Mouse (Mus musculus): Measurements from ENCODE around the gene Cdkn2d. TPM values are rescaled to one million over a fixed set of nuclear protein-coding genes. Genes with fewer than 3 reads are reported as not detected.
A peak's percentile ranks its signal among the peaks of the same experiment; 100 is the strongest.
"Not testable (repeated sequence)": the region's sequence is repeated elsewhere in the genome, so short reads cannot be mapped to it uniquely, and the experiment has no call there.

The Cdkn2d gene
- total RNA-seq, 1 experiment from 2014 or later: 14.8 TPM

DNA sequence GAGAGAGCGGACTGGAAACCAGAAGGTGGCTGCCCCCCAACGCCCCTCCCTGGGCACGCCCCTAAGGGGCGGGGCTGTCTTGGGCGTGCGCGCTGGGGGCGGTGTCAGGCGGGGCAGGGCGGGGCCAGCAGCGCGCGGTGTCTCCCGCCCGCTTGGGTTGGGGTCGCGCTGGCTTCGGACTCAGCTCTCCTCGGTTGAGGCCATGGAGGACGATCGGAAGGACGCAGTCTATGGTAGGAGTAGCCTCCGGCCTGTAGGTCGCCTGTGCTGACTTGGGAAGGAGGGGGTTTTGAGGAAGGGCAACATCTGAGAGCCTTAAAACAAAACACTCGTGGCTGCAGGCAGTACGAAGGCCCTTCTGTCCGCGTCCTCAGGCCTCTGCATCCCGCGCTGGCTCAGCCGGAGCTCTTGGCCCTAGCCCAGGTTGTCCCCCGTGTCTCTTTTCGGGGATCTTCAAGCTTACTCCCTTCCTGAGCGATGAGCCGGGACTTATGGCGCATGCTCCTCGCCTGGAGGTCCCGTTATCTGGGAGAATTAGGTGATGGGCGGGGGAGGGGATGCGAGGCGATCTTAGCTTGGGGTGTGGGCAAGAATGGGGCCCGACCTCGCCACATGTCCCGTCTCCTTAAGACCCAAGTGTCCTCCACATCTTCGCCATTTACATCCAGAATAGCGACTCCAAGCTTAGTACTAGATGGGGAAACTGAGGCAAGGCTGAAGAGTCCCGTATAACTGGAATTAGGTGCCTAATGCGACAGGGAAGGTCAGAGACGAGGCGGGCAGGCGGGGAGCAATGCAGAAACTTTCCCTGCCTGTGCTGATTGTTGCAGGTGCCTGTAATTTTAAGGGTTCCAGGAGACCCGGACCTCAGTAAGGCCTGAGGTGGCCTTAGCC, 29.7 kb upstream of the Cdkn2d start, which contains the start of gene Slc44a2:
Slc44a2 (plus strand) TSS at position 80 of the 894 bp plus-strand sequence.
- ATAC-seq (replicated peaks in 1 of 2; ENCODE audit: insufficient read depth in 1 of 2, low FRiP score in 2 of 2, low TSS enrichment in 1 of 2, low read depth in 1 of 2, poor library complexity in 2 of 2, severe bottlenecking in 2 of 2): peak; percentile 54 to 83

GRCm38 (mm10) chr9:21320280-21320618, 29.0 kb upstream of the Cdkn2d start:
- ATAC-seq (replicated peaks in 1 of 2; ENCODE audit: insufficient read depth in 1 of 2, low FRiP score in 2 of 2, low TSS enrichment in 1 of 2, low read depth in 1 of 2, poor library complexity in 2 of 2, severe bottlenecking in 2 of 2): no peak

DNA sequence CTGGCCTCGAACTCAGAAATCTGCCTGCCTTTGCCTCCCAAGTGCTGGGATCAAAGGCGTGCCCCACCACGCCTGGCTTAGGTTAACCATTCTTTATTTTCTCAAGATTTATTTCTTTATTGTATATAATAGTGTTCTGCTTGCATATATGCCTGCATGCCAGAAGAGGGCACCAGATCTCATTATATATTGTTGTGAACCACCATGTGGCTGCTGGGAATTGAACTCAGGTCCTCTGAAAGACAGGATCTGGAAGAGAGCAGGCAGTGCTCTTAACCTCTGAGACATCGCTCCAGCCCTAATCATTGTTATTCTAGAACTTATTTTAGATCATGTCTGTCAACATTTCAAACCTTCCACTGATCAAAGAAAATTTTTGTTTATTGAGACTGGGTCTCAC, 28.3 kb upstream of the Cdkn2d start:
- ATAC-seq (replicated peaks in 1 of 2; ENCODE audit: insufficient read depth in 1 of 2, low FRiP score in 2 of 2, low TSS enrichment in 1 of 2, low read depth in 1 of 2, poor library complexity in 2 of 2, severe bottlenecking in 2 of 2): no peak

DNA sequence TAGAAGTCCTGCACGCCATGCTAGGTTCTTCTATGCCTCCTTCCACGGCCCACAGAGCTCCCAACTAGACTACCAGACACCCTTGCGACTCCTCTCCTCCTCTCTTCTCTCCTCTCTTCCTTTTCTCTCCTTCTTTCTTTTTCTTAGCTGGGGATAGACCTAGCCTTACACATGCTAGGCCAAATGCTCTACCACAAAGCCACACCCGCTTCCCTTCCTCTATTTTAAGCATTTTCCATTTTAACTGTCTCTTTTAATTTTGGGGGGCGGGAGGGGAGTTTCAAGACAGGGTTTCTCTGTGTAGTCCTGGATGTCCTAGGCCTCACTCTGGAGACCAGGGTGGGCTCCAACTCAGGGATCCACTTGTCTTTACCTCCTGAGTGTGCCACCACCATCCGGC, 27.6 kb upstream of the Cdkn2d start:
- no peak for ATAC-seq (replicated peaks in 1 of 2; ENCODE audit: insufficient read depth in 1 of 2, low FRiP score in 2 of 2, low TSS enrichment in 1 of 2, low read depth in 1 of 2, poor library complexity in 2 of 2, severe bottlenecking in 2 of 2)

DNA sequence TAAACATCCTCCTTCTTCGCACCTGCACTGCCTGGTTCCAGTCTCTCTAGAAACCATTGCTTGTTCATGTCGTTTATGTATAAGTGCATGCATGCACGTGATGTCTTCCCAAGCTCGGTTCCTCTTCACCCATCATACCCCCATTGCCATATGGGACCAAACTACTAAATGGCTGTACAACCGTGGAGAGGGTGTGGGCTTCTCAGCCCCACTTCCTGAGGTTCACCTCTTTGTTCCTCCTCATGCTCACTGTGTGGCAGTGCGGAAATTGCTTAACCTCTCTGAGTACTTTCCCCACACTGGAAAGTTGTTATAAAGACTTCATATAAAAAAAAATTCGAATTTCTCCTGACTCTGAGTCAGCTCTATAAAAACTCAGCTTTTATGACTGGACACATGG, 25.5 kb upstream of the Cdkn2d start:
- no peak; a peak in 1 of 4 replicates for ATAC-seq (replicated peaks in 1 of 2; ENCODE audit: insufficient read depth in 1 of 2, low FRiP score in 2 of 2, low TSS enrichment in 1 of 2, low read depth in 1 of 2, poor library complexity in 2 of 2, severe bottlenecking in 2 of 2)

DNA sequence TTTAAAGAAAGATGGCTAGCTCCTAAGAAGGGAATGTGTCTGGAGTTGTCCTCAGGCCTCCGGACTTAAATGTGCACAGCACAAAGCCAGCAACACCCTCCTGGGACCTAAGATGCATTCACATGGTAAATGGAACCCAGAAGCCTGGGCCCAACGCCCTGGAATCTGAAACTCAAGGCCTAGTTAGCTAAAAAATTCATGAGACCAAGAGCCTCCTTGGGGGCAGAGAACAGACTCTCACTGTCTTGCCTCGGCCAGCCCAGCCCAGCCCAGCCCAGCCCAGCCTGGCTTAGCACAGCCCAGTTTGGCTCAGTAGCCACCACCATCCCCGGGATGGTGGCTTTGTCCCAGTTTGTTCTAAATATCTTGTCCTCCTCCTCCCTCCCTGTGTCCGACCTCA, 24.2 kb upstream of the Cdkn2d start:
- no peak for ATAC-seq (replicated peaks in 1 of 2; ENCODE audit: insufficient read depth in 1 of 2, low FRiP score in 2 of 2, low TSS enrichment in 1 of 2, low read depth in 1 of 2, poor library complexity in 2 of 2, severe bottlenecking in 2 of 2)

DNA sequence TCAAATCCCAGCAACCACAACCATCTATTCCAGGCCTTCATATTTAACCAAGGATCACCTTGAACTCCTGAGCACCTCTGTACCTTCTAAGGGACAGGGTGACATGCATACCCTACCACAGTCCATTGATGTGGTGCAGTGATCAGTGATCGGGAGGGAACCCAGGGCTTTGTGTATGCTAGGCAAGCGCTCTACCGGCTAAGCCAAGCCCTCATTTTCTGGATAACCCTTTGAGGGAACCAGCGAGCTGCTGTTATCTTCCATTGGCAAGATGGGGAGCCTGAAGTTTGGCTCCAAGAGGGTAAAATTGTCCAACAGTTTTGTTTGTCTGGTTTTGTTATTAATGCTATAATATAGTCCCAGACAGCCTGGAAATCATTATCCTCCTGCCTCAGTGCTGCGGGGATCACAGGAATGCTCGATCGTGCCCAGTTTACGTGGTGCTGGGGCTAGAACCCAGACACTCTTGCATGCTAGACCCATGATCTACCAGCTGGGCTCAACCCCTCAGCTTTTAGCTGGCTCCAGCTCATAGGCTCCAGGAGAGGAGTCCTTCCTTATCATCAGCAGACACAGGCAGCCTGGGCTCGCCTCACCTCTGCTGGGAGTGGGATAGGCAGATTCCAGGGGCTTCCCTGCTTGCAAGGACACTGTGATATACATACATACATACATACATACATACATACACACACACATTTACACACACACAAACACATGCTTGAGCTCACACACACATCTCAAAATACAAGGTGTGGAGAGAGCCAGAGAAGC, 23.3 kb upstream of the Cdkn2d start:
- ATAC-seq (replicated peaks in 1 of 2; ENCODE audit: insufficient read depth in 1 of 2, low FRiP score in 2 of 2, low TSS enrichment in 1 of 2, low read depth in 1 of 2, poor library complexity in 2 of 2, severe bottlenecking in 2 of 2): no peak

DNA sequence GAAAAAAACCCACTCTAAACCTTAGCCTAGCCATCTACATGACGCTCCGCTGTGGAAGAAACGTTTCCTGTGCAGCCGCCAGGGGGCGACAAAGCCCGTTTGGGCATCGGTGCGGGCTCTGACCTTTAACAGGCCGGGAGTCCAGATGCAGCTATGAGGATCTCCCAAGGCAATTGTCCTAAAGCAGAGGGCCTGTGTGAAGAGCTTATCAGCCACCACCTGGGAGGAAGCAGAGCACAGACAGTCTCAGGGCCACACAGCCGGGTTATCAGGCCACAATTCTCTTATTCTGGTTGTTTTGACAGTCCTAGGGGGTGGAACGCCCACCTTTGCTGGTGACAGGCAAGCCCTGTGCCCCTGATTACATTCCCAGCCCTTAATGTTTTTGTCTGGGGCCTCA, 22.2 kb upstream of the Cdkn2d start:
- peak; percentile 78 to 79 for ATAC-seq (replicated peaks in 1 of 2; ENCODE audit: insufficient read depth in 1 of 2, low FRiP score in 2 of 2, low TSS enrichment in 1 of 2, low read depth in 1 of 2, poor library complexity in 2 of 2, severe bottlenecking in 2 of 2)

DNA sequence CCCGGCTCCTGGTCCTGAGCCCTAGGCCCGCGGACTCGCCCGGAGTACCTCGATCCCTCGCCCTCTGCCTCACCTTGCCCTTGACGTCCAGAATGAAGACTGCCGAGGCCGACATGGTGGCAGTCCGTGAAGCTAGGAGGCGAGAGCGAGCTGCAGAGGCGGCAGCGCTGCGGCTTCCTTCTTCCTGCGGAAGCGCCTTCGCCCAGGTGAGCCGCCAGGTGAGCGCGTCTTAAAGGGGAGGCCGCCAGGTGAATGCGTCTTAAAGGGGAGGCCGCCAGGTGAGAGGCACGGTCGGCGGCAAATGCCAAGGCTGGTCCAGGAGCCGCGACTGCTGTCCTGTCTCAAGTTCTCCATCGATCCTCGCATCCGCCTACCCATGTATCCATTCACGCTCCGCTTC, 20.9 kb upstream of the Cdkn2d start, which contains the start of gene Ap1m2:
Ap1m2 (minus strand) TSS at position 204 of the 400 bp plus-strand sequence.
- no peak for ATAC-seq (replicated peaks in 1 of 2; ENCODE audit: insufficient read depth in 1 of 2, low FRiP score in 2 of 2, low TSS enrichment in 1 of 2, low read depth in 1 of 2, poor library complexity in 2 of 2, severe bottlenecking in 2 of 2)

- ATAC-seq (replicated peaks in 1 of 2; ENCODE audit: insufficient read depth in 1 of 2, low FRiP score in 2 of 2, low TSS enrichment in 1 of 2, low read depth in 1 of 2, poor library complexity in 2 of 2, severe bottlenecking in 2 of 2): no peak
Measured at GRCm38 (mm10) chr9:21311695-21312094, 20.5 kb upstream of the Cdkn2d start.

GRCm38 (mm10) chr9:21309150-21309741, 18.0 kb upstream of the Cdkn2d start:
- ATAC-seq (replicated peaks in 1 of 2; ENCODE audit: insufficient read depth in 1 of 2, low FRiP score in 2 of 2, low TSS enrichment in 1 of 2, low read depth in 1 of 2, poor library complexity in 2 of 2, severe bottlenecking in 2 of 2): peak; percentile 80 to 85

- ATAC-seq (replicated peaks in 1 of 2; ENCODE audit: insufficient read depth in 1 of 2, low FRiP score in 2 of 2, low TSS enrichment in 1 of 2, low read depth in 1 of 2, poor library complexity in 2 of 2, severe bottlenecking in 2 of 2): no peak
Measured at GRCm38 (mm10) chr9:21305065-21305464, 13.9 kb upstream of the Cdkn2d start.

- ATAC-seq (replicated peaks in 1 of 2; ENCODE audit: insufficient read depth in 1 of 2, low FRiP score in 2 of 2, low TSS enrichment in 1 of 2, low read depth in 1 of 2, poor library complexity in 2 of 2, severe bottlenecking in 2 of 2): no peak
Measured at GRCm38 (mm10) chr9:21299014-21299413, 7.8 kb upstream of the Cdkn2d start.

DNA sequence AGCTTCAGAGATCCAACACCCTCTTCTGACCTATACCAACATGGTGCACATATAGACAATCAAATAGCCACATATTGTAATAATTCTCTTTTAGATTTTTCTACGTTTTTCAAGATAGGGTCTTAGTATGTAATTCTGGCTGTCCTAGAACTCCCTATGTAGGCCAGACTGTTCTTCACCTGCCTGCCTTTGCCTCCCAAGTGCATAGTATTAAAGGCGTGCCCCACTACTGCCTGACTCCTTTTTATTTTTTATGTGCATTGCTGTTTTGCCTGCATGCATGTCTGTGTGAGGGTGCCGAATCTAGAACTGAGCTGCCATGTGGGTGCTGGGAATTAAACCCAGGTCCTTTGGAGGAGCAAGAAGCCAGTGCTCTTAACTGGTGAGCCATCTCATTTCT, 1.1 kb upstream of the Cdkn2d start:
- ATAC-seq (replicated peaks in 1 of 2; ENCODE audit: insufficient read depth in 1 of 2, low FRiP score in 2 of 2, low TSS enrichment in 1 of 2, low read depth in 1 of 2, poor library complexity in 2 of 2, severe bottlenecking in 2 of 2): no peak

DNA sequence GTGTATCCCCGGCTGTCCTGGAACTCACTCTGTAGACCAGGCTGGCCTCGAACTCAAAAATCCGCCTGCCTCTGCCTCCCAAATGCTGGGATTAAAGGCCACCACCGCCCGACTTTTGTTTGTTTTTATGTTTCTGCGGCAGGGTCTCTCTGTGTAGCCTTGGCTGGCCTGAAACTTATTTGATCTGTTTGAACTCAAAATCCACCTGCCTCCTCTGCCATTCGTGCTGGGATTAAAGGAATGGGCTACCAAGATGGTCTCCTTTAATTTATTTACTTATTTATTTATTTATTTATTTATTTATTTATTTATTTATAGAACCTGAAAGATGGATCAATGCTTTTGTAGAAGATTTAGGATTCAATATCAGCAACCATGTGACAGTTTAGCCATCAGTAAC, 661 bp upstream of the Cdkn2d start:
- not testable (repeated sequence) for ATAC-seq (replicated peaks in 1 of 2; ENCODE audit: insufficient read depth in 1 of 2, low FRiP score in 2 of 2, low TSS enrichment in 1 of 2, low read depth in 1 of 2, poor library complexity in 2 of 2, severe bottlenecking in 2 of 2)

GRCm38 (mm10) chr9:21290589-21290988, 618 bp downstream of the Cdkn2d start:
- 0 out of 4 replicates have a peak, but pooled peaks of 1 of the 2 experiments have one; percentile 0 for ATAC-seq (replicated peaks in 1 of 2; ENCODE audit: insufficient read depth in 1 of 2, low FRiP score in 2 of 2, low TSS enrichment in 1 of 2, low read depth in 1 of 2, poor library complexity in 2 of 2, severe bottlenecking in 2 of 2)

GRCm38 (mm10) chr9:21289337-21289671, 1.9 kb downstream of the Cdkn2d start:
- ATAC-seq (replicated peaks in 1 of 2; ENCODE audit: insufficient read depth in 1 of 2, low FRiP score in 2 of 2, low TSS enrichment in 1 of 2, low read depth in 1 of 2, poor library complexity in 2 of 2, severe bottlenecking in 2 of 2): no peak

Measured in hematopoietic stem cell, adult 5-6 weeks (primary cell).